Mouse (Mus musculus) adrenal gland, postnatal 36 days (tissue): ENCODE measurements at regions not wholly inside any gene's neighbourhood (a gene's known extent, or its start where the extent isn't known, plus 50 kb on each side); places are given as distances from the start of the nearest gene placed in this dataset.

Experiments
- DNase-seq, 2 experiments: peaks; one replicate each; pipeline ENCODE4 v3.0.0; 2021; ENCODE audit warnings: mixed read lengths in 1 of 2

GRCm38 (mm10) chr14:73730796-73731195 lies 69.8 kb downstream of the Gm21750 start:
- DNase-seq, result no peak

GRCm38 (mm10) chr14:73732161-73732560 lies 71.1 kb downstream of the Gm21750 start:
- DNase-seq, result no peak

GRCm38 (mm10) chr14:73750790-73751189 lies 89.8 kb downstream of the Gm21750 start:
- peak in 1 of 2 experiments; percentile 1 for DNase-seq

- peak in 1 of 2 experiments; percentile 2 for DNase-seq
Measured at GRCm38 (mm10) chr14:73759986-73760385, 99.0 kb downstream of the Gm21750 start.

GRCm38 (mm10) chr14:73772964-73773363 lies 111.9 kb downstream of the Gm21750 start:
- DNase-seq, result no peak

- DNase-seq, result no peak
Measured at GRCm38 (mm10) chr14:73773810-73774209, 112.8 kb downstream of the Gm21750 start.

- peak; percentile 25 to 60 for DNase-seq
Measured at GRCm38 (mm10) chr14:73776066-73776465, 115.0 kb downstream of the Gm21750 start.

- DNase-seq, result no peak
Measured at GRCm38 (mm10) chr14:73807169-73807568, 146.1 kb downstream of the Gm21750 start.

- peak in 1 of 2 experiments; percentile 4 for DNase-seq
Measured at GRCm38 (mm10) chr14:73838890-73839289, 177.9 kb downstream of the Gm21750 start.

GRCm38 (mm10) chr14:73861782-73862181 lies 200.8 kb downstream of the Gm21750 start:
- no peak for DNase-seq

GRCm38 (mm10) chr14:73874337-73874736 lies 213.3 kb downstream of the Gm21750 start:
- no peak for DNase-seq

- DNase-seq, result no peak
Measured at GRCm38 (mm10) chr14:73875916-73876315, 214.9 kb downstream of the Gm21750 start.

GRCm38 (mm10) chr14:73878267-73878666 lies 217.2 kb downstream of the Gm21750 start:
- DNase-seq, result no peak

- DNase-seq, result no peak
Measured at GRCm38 (mm10) chr14:73878866-73879419, 217.9 kb downstream of the Gm21750 start.

- no peak for DNase-seq
Measured at GRCm38 (mm10) chr14:73891451-73891850, 230.4 kb downstream of the Gm21750 start.

GRCm38 (mm10) chr14:73894844-73895243 lies 233.8 kb downstream of the Gm21750 start:
- DNase-seq, result no peak

GRCm38 (mm10) chr14:73895266-73895665 lies 234.2 kb downstream of the Gm21750 start:
- no peak for DNase-seq

GRCm38 (mm10) chr14:73899078-73899477 lies 238.1 kb downstream of the Gm21750 start:
- no peak for DNase-seq

GRCm38 (mm10) chr14:73902085-73902713 lies 241.2 kb downstream of the Gm21750 start:
- no peak for DNase-seq

- no peak for DNase-seq
Measured at GRCm38 (mm10) chr14:73913756-73914448, 252.9 kb downstream of the Gm21750 start.

- DNase-seq, result no peak
Measured at GRCm38 (mm10) chr14:73915990-73916389, 255.0 kb downstream of the Gm21750 start.

- no peak for DNase-seq
Measured at GRCm38 (mm10) chr14:73931095-73931494, 270.1 kb downstream of the Gm21750 start.

GRCm38 (mm10) chr14:73947316-73947715 lies 286.3 kb downstream of the Gm21750 start:
- no peak for DNase-seq

- DNase-seq, result no peak
Measured at GRCm38 (mm10) chr14:73952511-73952910, 291.5 kb downstream of the Gm21750 start.
